10 mouse cellular contexts compared by ENCODE assay signal in the genomic region with DNA sequence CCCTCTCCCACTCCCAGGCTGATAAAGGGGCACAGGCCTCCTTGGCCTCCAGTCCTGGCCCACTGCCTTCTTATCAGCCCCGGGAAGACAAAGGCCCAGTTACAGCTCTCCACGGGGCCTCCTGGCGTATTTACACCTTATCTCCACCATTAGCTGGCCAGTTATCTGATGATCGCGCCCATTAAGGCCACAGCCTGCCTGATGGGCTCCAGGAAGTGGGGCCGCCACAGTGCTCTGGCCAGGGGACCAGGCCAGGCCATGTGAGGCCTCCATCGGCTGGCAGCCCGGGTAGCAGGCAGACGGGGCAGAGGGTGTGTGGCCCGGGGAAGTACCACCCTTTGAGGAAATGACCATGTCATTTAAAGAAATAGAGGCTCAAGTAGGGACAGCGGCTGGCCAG. TPM values are rescaled to one million over a fixed set of nuclear protein-coding genes. Genes with fewer than 3 reads are reported as not detected.
DNase-seq lines count a peak whose midpoint lies in the region; ATAC-seq and TF ChIP-seq lines count a peak whose summit lies in the region.
"Had no signal": no experiment of that assay in that cellular context is flagged by ENCODE, and none has a peak within 500 bp of the region (broad histone marks: within the 10 kb centered on the region; RNA-seq: fewer than 3 reads in every experiment).

No protein-coding gene starts in this region.

- H3K4me3 ChIP-seq in lung, embryonic 14.5 days (ENCODE audit: low read depth, low read length) = no peak overlapping the region
- no peak overlapping the region for H3K4me3 ChIP-seq in lung, adult 2 months (replicated peaks; ENCODE audit: extremely low read depth, low read depth, low read length)
- no peak overlapping the region for H3K4me3 ChIP-seq in limb, embryonic 11.5 days (ENCODE audit: low read depth, low read length)
- no peak overlapping the region for H3K4me3 ChIP-seq in midbrain, embryonic 14.5 days (replicated peaks; ENCODE audit: low read depth, low read length)

- H3K9me3 ChIP-seq in lung, embryonic 14.5 days (ENCODE audit: low read depth, low read length) = no peaks in the 10 kb centered on the region
- no peaks in the 10 kb centered on the region for H3K9me3 ChIP-seq in limb, embryonic 11.5 days (ENCODE audit: control insufficient read depth, low read length)
- H3K9me3 ChIP-seq in midbrain, embryonic 14.5 days (ENCODE audit: control insufficient read depth, low read length) = no peaks in the 10 kb centered on the region

- ATAC-seq in lung, embryonic 14.5 days (ENCODE audit: insufficient read depth) = no peak
- ATAC-seq in limb, embryonic 11.5 days (ENCODE audit: insufficient number of reproducible peaks, low FRiP score, low TSS enrichment, low read depth) = no peak
- no peak for ATAC-seq in midbrain, embryonic 14.5 days (ENCODE audit: low FRiP score, low TSS enrichment)
- ATAC-seq: Patski had no signal

- peak overlapping the region; percentile 50; the same call in 1 of the 2 replicates for H3K27ac ChIP-seq in lung, embryonic 14.5 days (ENCODE audit: low read depth)
- H3K27ac ChIP-seq in limb, embryonic 11.5 days (replicated peaks; ENCODE audit: low read depth, low read length) = no peak overlapping the region
- H3K27ac ChIP-seq in midbrain, embryonic 14.5 days (replicated peaks; ENCODE audit: low read depth, low read length) = 0 out of 2 replicates have a peak overlapping the region, but pooled peaks have one; percentile 5

- no peak overlapping the region for H3K4me2 ChIP-seq in lung, embryonic 14.5 days
- no peak overlapping the region for H3K4me2 ChIP-seq in limb, embryonic 11.5 days (ENCODE audit: low read depth, severe bottlenecking)
- no peak overlapping the region for H3K4me2 ChIP-seq in midbrain, embryonic 14.5 days (ENCODE audit: low read length)

- no peaks in the 10 kb centered on the region for H3K36me3 ChIP-seq in lung, embryonic 14.5 days (ENCODE audit: insufficient read depth)
- no peaks in the 10 kb centered on the region for H3K36me3 ChIP-seq in limb, embryonic 11.5 days (ENCODE audit: control insufficient read depth, insufficient read depth, low read length)
- H3K36me3 ChIP-seq in midbrain, embryonic 14.5 days (ENCODE audit: control insufficient read depth, insufficient read depth, low read length) = no peaks in the 10 kb centered on the region

- intact Hi-C loops in left cerebral cortex, postnatal 4 days (cut with DNase I) = no loop called here

- H3K9ac ChIP-seq in lung, embryonic 14.5 days = peak overlapping the region; percentile 29
- peak overlapping the region; percentile 17; the same call in 1 of the 2 replicates for H3K9ac ChIP-seq in limb, embryonic 11.5 days (ENCODE audit: low read length)
- no peak overlapping the region for H3K9ac ChIP-seq in midbrain, embryonic 14.5 days (replicated peaks; ENCODE audit: low read length)

- 25% methylated on average over 11 of the region's 11 CpGs for WGBS in lung, embryonic 14.5 days
- 38% methylated on average over 11 of the region's 11 CpGs for WGBS in lung, adult 2 months
- WGBS in limb, embryonic 11.5 days = 16% methylated on average over 11 of the region's 11 CpGs
- 61% methylated on average over 11 of the region's 11 CpGs for whole genome bisulfite sequencing in midbrain, embryonic 14.5 days

- no peak for TF ChIP-seq POLR2A in lung, adult 2 months (IDR thresholded peaks at IDR 0.05; ENCODE audit: borderline replicate concordance, extremely low read depth, low read depth, low read length)

- no peaks in the 10 kb centered on the region for H3K27me3 ChIP-seq in lung, embryonic 14.5 days (ENCODE audit: insufficient read depth, low read length)
- no peaks in the 10 kb centered on the region for H3K27me3 ChIP-seq in limb, embryonic 11.5 days (ENCODE audit: control insufficient read depth, insufficient read depth, low read length)
- H3K27me3 ChIP-seq in midbrain, embryonic 14.5 days (ENCODE audit: control insufficient read depth, insufficient read depth, low read length) = no peaks in the 10 kb centered on the region
- H3K27me3 ChIP-seq: Patski had no signal

- DNase-seq in adrenal gland, postnatal 14 days = peak; percentile 16
- DNase-seq in adrenal gland, postnatal 25 days = no peak
- DNase-seq in lung, embryonic 14.5 days = no peak
- no peak for DNase-seq in lung, adult 2 months
- DNase-seq in limb, embryonic 11.5 days (ENCODE audit: low spot score) = no peak
- DNase-seq in midbrain, embryonic 14.5 days = no peak
- DNase-seq in left cerebral cortex, postnatal 4 days = no peak
- DNase-seq in thymus, adult 18-20 months = no peak

- peaks cover 36% of the 10 kb centered on the region for H3K4me1 ChIP-seq in lung, embryonic 14.5 days (ENCODE audit: insufficient read depth)
- H3K4me1 ChIP-seq in lung, adult 2 months (ENCODE audit: control insufficient read depth, insufficient read depth, low read length) = peaks cover 9% of the 10 kb centered on the region
- H3K4me1 ChIP-seq in limb, embryonic 11.5 days (ENCODE audit: control insufficient read depth, insufficient read depth, low read length) = no peaks in the 10 kb centered on the region; the same call in 1 of the 2 replicates
- peaks cover 42% of the 10 kb centered on the region for H3K4me1 ChIP-seq in midbrain, embryonic 14.5 days (ENCODE audit: control insufficient read depth, insufficient read depth, low read length)

- TF ChIP-seq CTCF in lung, embryonic 14.5 days (IDR thresholded peaks at IDR 0.05; ENCODE audit: low read depth) = no peak
- no peak for TF ChIP-seq CTCF in lung, adult 2 months (IDR thresholded peaks at IDR 0.05; ENCODE audit: insufficient read depth, low read length)

RNA-seq across cellular contexts. Expression of a gene that starts 37.8 kb away (rescaled TPM):
- not detected in 2 replicates for total RNA-seq in adrenal gland, postnatal 14 days (2021)
- not detected in 2 replicates for total RNA-seq in adrenal gland, postnatal 25 days (2021)
- polyA plus RNA-seq in lung, embryonic 14.5 days (2014; fragmentation: Nextera tagmentation; extraction: Ambion mirVana) = not detected in 2 replicates
- not detected in 2 replicates for polyA plus RNA-seq in lung, adult 2 months (2012; rRNA removed)
- not detected in 2 replicates for polyA plus RNA-seq in limb, embryonic 11.5 days (2014; fragmentation: Nextera tagmentation; extraction: Ambion mirVana)
- not detected in 2 replicates for polyA plus RNA-seq in midbrain, embryonic 14.5 days (2014; fragmentation: Nextera tagmentation; extraction: Ambion mirVana)
- total RNA-seq in left cerebral cortex, postnatal 4 days (2021) = 1 to 10 TPM in 1 of 2 experiments, under 1 TPM in 1; 0.66 to 1.3 TPM
- polyA plus RNA-seq: embryonic facial prominence, embryonic 11.5 days had no signal

RNA-seq across cellular contexts. Expression of a gene that starts 40.9 kb away (rescaled TPM):
- total RNA-seq in adrenal gland, postnatal 14 days (2021) = 23.6 and 24.6 TPM in 2 replicates
- total RNA-seq in adrenal gland, postnatal 25 days (2021) = 17.8 and 22.4 TPM in 2 replicates
- polyA plus RNA-seq in lung, embryonic 14.5 days (2014; fragmentation: Nextera tagmentation; extraction: Ambion mirVana) = 2.7 and 2.9 TPM in 2 replicates
- polyA plus RNA-seq in lung, adult 2 months (2012; rRNA removed) = 32.0 and 38.4 TPM in 2 replicates
- polyA plus RNA-seq in limb, embryonic 11.5 days (2014; fragmentation: Nextera tagmentation; extraction: Ambion mirVana) = 1.3 and 1.4 TPM in 2 replicates
- 2.3 TPM in 2 replicates for polyA plus RNA-seq in midbrain, embryonic 14.5 days (2014; fragmentation: Nextera tagmentation; extraction: Ambion mirVana)
- 10 to 100 TPM in 1 of 2 experiments, 1 to 10 TPM in 1; 8.6 to 12.2 TPM for total RNA-seq in left cerebral cortex, postnatal 4 days (2021)

RNA-seq across cellular contexts. Expression of a gene that starts 53.6 kb away (rescaled TPM):
- 39.5 and 40.6 TPM in 2 replicates for total RNA-seq in adrenal gland, postnatal 14 days (2021)
- 49.8 and 52.2 TPM in 2 replicates for total RNA-seq in adrenal gland, postnatal 25 days (2021)
- polyA plus RNA-seq in lung, embryonic 14.5 days (2014; fragmentation: Nextera tagmentation; extraction: Ambion mirVana) = 42.4 and 44.3 TPM in 2 replicates
- polyA plus RNA-seq in lung, adult 2 months (2012; rRNA removed) = 26.8 and 29.1 TPM in 2 replicates
- 45.8 and 52.6 TPM in 2 replicates for polyA plus RNA-seq in limb, embryonic 11.5 days (2014; fragmentation: Nextera tagmentation; extraction: Ambion mirVana)
- 22.4 and 27.9 TPM in 2 replicates for polyA plus RNA-seq in midbrain, embryonic 14.5 days (2014; fragmentation: Nextera tagmentation; extraction: Ambion mirVana)
- 10 to 100 TPM; 47.9 to 49.3 TPM for total RNA-seq in left cerebral cortex, postnatal 4 days (2021)
